20 mouse cellular contexts compared by ENCODE assay signal in the genomic region with DNA sequence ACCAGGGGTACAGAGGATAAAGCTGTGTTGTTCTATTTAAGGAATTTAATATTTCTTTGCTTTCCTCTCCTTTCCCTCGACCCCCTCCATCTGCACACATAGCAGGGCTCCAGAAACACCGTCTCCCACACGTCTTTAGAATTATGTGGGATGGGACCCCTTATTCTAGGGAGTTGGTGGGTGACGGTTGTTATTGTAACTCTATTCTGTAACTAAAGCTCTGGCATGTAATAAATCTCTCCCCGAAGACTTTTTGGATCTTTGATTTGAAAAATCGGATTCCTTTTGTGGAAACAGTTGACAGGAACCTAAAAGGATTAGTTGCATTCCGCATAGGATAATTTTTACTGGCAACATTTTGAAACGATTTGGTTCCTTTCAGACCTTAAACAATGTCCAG. TPM values are rescaled to one million over a fixed set of nuclear protein-coding genes. Genes with fewer than 3 reads are reported as not detected.
DNase-seq lines count a peak whose midpoint lies in the region; ATAC-seq and TF ChIP-seq lines count a peak whose summit lies in the region.
"Had no signal": no experiment of that assay in that cellular context is flagged by ENCODE, and none has a peak within 500 bp of the region (broad histone marks: within the 10 kb centered on the region; RNA-seq: fewer than 3 reads in every experiment).

No protein-coding gene starts in this region.

- no peak overlapping the region for H3K27ac ChIP-seq in embryonic facial prominence, embryonic 11.5 days (replicated peaks; ENCODE audit: low read depth, low read length)
- no peak overlapping the region; the same call in 1 of the 2 replicates for H3K27ac ChIP-seq in embryonic facial prominence, embryonic 10.5 days (replicated peaks)
- peak overlapping the region; percentile 88; the same call in 1 of the 2 replicates for H3K27ac ChIP-seq in kidney, embryonic 14.5 days (ENCODE audit: low read depth, low read length)
- no peak overlapping the region for H3K27ac ChIP-seq in kidney, adult 2 months (ENCODE audit: insufficient read depth, low read depth, low read length)
- H3K27ac ChIP-seq: forebrain, embryonic 12.5 days; gastrocnemius, adult 2 months; heart, embryonic 13.5 days; hindbrain, embryonic 14.5 days; intestine, embryonic 15.5 days had no signal

- no peak for TF ChIP-seq POLR2A in kidney, adult 2 months (IDR thresholded peaks at IDR 0.05; ENCODE audit: low read depth, low read length)
- TF ChIP-seq POLR2A in brain, embryonic 14.5 days (IDR thresholded peaks at IDR 0.05; ENCODE audit: borderline replicate concordance, extremely low read depth, insufficient read depth, insufficient read length, poor library complexity, severe bottlenecking), result no peak

- H3K36me3 ChIP-seq in embryonic facial prominence, embryonic 11.5 days (replicated peaks; ENCODE audit: control insufficient read depth, insufficient read depth, low read depth, low read length), result no peaks in the 10 kb centered on the region
- H3K36me3 ChIP-seq in embryonic facial prominence, embryonic 10.5 days (replicated peaks), result no peaks in the 10 kb centered on the region
- no peaks in the 10 kb centered on the region for H3K36me3 ChIP-seq in kidney, embryonic 14.5 days (ENCODE audit: control insufficient read depth, insufficient read depth, low read length)
- no peaks in the 10 kb centered on the region for H3K36me3 ChIP-seq in kidney, adult 2 months (ENCODE audit: control insufficient read depth, insufficient read depth, low read length)
- H3K36me3 ChIP-seq: embryonic facial prominence, embryonic 12.5 days; forebrain, embryonic 12.5 days; heart, embryonic 13.5 days; intestine, embryonic 15.5 days had no signal

- peaks cover 39% of the 10 kb centered on the region for H3K27me3 ChIP-seq in embryonic facial prominence, embryonic 11.5 days (ENCODE audit: control insufficient read depth, insufficient read depth, low read length)
- H3K27me3 ChIP-seq in embryonic facial prominence, embryonic 10.5 days (replicated peaks; ENCODE audit: low read depth, poor library complexity, severe bottlenecking), result peaks cover 100% of the 10 kb centered on the region
- peaks cover 61% of the 10 kb centered on the region for H3K27me3 ChIP-seq in kidney, embryonic 14.5 days (ENCODE audit: control insufficient read depth, insufficient read depth, low read length)
- H3K27me3 ChIP-seq in kidney, adult 2 months (replicated peaks; ENCODE audit: control insufficient read depth, insufficient read depth, low read length), result peaks cover 10% of the 10 kb centered on the region
- H3K27me3 ChIP-seq: CH12.LX had no signal

- H3K9ac ChIP-seq in embryonic facial prominence, embryonic 11.5 days (replicated peaks; ENCODE audit: low read length), result no peak overlapping the region
- no peak overlapping the region for H3K9ac ChIP-seq in kidney, embryonic 14.5 days (ENCODE audit: low read depth, low read length)
- H3K9ac ChIP-seq: forebrain, embryonic 12.5 days; heart, embryonic 13.5 days; hindbrain, embryonic 14.5 days; intestine, embryonic 15.5 days had no signal

- H3K9me3 ChIP-seq in embryonic facial prominence, embryonic 11.5 days (replicated peaks; ENCODE audit: control insufficient read depth, low read length), result no peaks in the 10 kb centered on the region
- H3K9me3 ChIP-seq in embryonic facial prominence, embryonic 10.5 days, result no peaks in the 10 kb centered on the region
- H3K9me3 ChIP-seq in kidney, embryonic 14.5 days (ENCODE audit: control insufficient read depth, low read length), result no peaks in the 10 kb centered on the region
- H3K9me3 ChIP-seq: embryonic facial prominence, embryonic 12.5 days; forebrain, embryonic 12.5 days; heart, embryonic 13.5 days; intestine, embryonic 15.5 days had no signal

- H3K4me2 ChIP-seq in embryonic facial prominence, embryonic 11.5 days (ENCODE audit: low read depth, low read length), result no peak overlapping the region
- H3K4me2 ChIP-seq in kidney, embryonic 14.5 days (replicated peaks; ENCODE audit: low read depth, low read length), result peak overlapping the region; percentile 53

- ATAC-seq in embryonic facial prominence, embryonic 11.5 days (replicated peaks; ENCODE audit: insufficient number of reproducible peaks, low FRiP score, low TSS enrichment, low read depth), result no peak
- ATAC-seq in kidney, embryonic 14.5 days (ENCODE audit: low FRiP score, low TSS enrichment), result no peak
- ATAC-seq: intestine, embryonic 15.5 days had no signal

- peaks cover 8% of the 10 kb centered on the region for H3K4me1 ChIP-seq in embryonic facial prominence, embryonic 11.5 days (ENCODE audit: control insufficient read depth, insufficient read depth, low read length)
- H3K4me1 ChIP-seq in embryonic facial prominence, embryonic 10.5 days, result peaks cover 35% of the 10 kb centered on the region
- H3K4me1 ChIP-seq in kidney, embryonic 14.5 days (ENCODE audit: control insufficient read depth, insufficient read depth, low read length), result peaks cover 17% of the 10 kb centered on the region
- H3K4me1 ChIP-seq in kidney, adult 2 months (ENCODE audit: control insufficient read depth, insufficient read depth, low read length), result no peaks in the 10 kb centered on the region

- DNase-seq in embryonic facial prominence, embryonic 11.5 days (ENCODE audit: low spot score), result peak; percentile 36
- DNase-seq in embryonic facial prominence, embryonic 10.5 days (ENCODE audit: low spot score), result no peak
- DNase-seq in kidney, adult 2 months, result no peak
- peak; percentile 49 for DNase-seq in Muller cell, postnatal 12 days (ENCODE audit: inconsistent ontology term)
- DNase-seq in brain, embryonic 14.5 days (ENCODE audit: low read depth), result peak; percentile 19
- DNase-seq in adrenal gland, postnatal 36 days, result no peak
- DNase-seq: cerebellum, adult 18-20 months; cerebellum, adult 9-11 months; gastrocnemius, adult 2 months; gastrocnemius, postnatal 25 days; kidney, adult 8-10 months had no signal

- no peak for TF ChIP-seq CTCF in kidney, adult 2 months (conservative IDR thresholded peaks at IDR 0.05; ENCODE audit: insufficient read depth, insufficient read length, low read depth, low read length)
- no peak for TF ChIP-seq CTCF in brain, embryonic 14.5 days (IDR thresholded peaks at IDR 0.05; ENCODE audit: borderline replicate concordance, extremely low read depth, insufficient read depth, insufficient read length)

- 2% methylated on average over 8 of the region's 8 CpGs for WGBS in embryonic facial prominence, embryonic 11.5 days
- WGBS in embryonic facial prominence, embryonic 10.5 days, result under 1% methylated on average over 8 of the region's 8 CpGs
- 2% methylated on average over 8 of the region's 8 CpGs for WGBS in kidney, embryonic 14.5 days
- WGBS in kidney, adult 2 months, result 15% methylated on average over 8 of the region's 8 CpGs

- H3K4me3 ChIP-seq in embryonic facial prominence, embryonic 11.5 days (ENCODE audit: low read depth, low read length), result no peak overlapping the region
- H3K4me3 ChIP-seq in embryonic facial prominence, embryonic 10.5 days, result no peak overlapping the region
- H3K4me3 ChIP-seq in kidney, embryonic 14.5 days (ENCODE audit: low read length), result peak overlapping the region; percentile 39; the same call in 1 of the 2 replicates
- no peak overlapping the region for H3K4me3 ChIP-seq in kidney, adult 2 months (ENCODE audit: insufficient read depth, low read depth, low read length)

RNA-seq across cellular contexts. Expression of a gene that starts 11.0 kb away (rescaled TPM):
- 7.7 and 8.2 TPM in 2 replicates for polyA plus RNA-seq in embryonic facial prominence, embryonic 11.5 days (2014; fragmentation: Nextera tagmentation; extraction: Ambion mirVana)
- polyA plus RNA-seq in embryonic facial prominence, embryonic 10.5 days (2016; fragmentation: Nextera tagmentation; extraction: Ambion mirVana), result 3.7 and 4.3 TPM in 2 replicates
- polyA plus RNA-seq in kidney, embryonic 14.5 days (2014; fragmentation: Nextera tagmentation; extraction: Ambion mirVana), result 8.5 and 12.8 TPM in 2 replicates
- polyA plus RNA-seq in kidney, adult 2 months (2012; rRNA removed), result 0.91 and 1.1 TPM in 2 replicates
- polyA plus RNA-seq in brain, embryonic 14.5 days (2012; rRNA removed), result 2.5 and 3.2 TPM in 2 replicates
- 1 to 10 TPM in 1 of 2 experiments, under 1 TPM in 1; 0.69 to 1.0 TPM for total RNA-seq in adrenal gland, postnatal 36 days (2021)
- total RNA-seq: CH12.LX; granulocyte monocyte progenitor cell, adult 5-6 weeks had no signal
- polyA plus RNA-seq: heart, postnatal 0 days; intestine, embryonic 15.5 days had no signal

RNA-seq across cellular contexts. Expression of a gene that starts 48.3 kb away (rescaled TPM):
- polyA plus RNA-seq in embryonic facial prominence, embryonic 11.5 days (2014; fragmentation: Nextera tagmentation; extraction: Ambion mirVana), result 952 and 1,036 TPM in 2 replicates
- polyA plus RNA-seq in embryonic facial prominence, embryonic 10.5 days (2016; fragmentation: Nextera tagmentation; extraction: Ambion mirVana), result 764 and 773 TPM in 2 replicates
- polyA plus RNA-seq in kidney, embryonic 14.5 days (2014; fragmentation: Nextera tagmentation; extraction: Ambion mirVana), result 811 and 923 TPM in 2 replicates
- polyA plus RNA-seq in kidney, adult 2 months (2012; rRNA removed), result 153 and 173 TPM in 2 replicates
- 459 and 601 TPM in 2 replicates for polyA plus RNA-seq in brain, embryonic 14.5 days (2012; rRNA removed)
- total RNA-seq in adrenal gland, postnatal 36 days (2021), result 100 to 1,000 TPM; 378 to 399 TPM

Comparison
In these comparisons a context has a peak if more than half of its experiments do, and no peak if none do; other contexts are left out.
1. DNase-seq: peak in embryonic facial prominence, embryonic 11.5 days (single experiment), Muller cell, postnatal 12 days (single experiment) and brain, embryonic 14.5 days (single experiment); none in embryonic facial prominence, embryonic 10.5 days (single experiment), kidney, adult 2 months (single experiment) and adrenal gland, postnatal 36 days (0 of 2).